Mouse (Mus musculus) myocyte (in vitro differentiated cells): ENCODE results near the gene L2hgdh. TPM values are rescaled to one million over a fixed set of nuclear protein-coding genes. Genes with fewer than 3 reads are reported as not detected.
A peak's percentile ranks its signal among the peaks of the same experiment; 100 is the strongest.

Experiments
- H3K27me3 ChIP-seq: one replicate; pipeline ENCODE4 v1.6.1; 2011; ENCODE audit not compliant: control insufficient read depth, insufficient read depth, insufficient read length
- H3K36me3 ChIP-seq: one replicate; pipeline ENCODE4 v1.6.1; 2011; ENCODE audit not compliant: control insufficient read depth, insufficient read depth
- H3K4me2 ChIP-seq: one replicate; pipeline ENCODE4 v1.6.1; 2011; ENCODE audit warnings: low read depth, control low read depth
- H3K4me3 ChIP-seq: one replicate; pipeline ENCODE4 v1.5.1; 2011; ENCODE audit warnings: mild to moderate bottlenecking, control low read depth, moderate library complexity
- H3K79me2 ChIP-seq: one replicate; pipeline ENCODE4 v1.6.1; 2011; ENCODE audit not compliant: control insufficient read depth, insufficient read depth
- H3ac ChIP-seq: one replicate; pipeline ENCODE4 v1.6.1; 2011; ENCODE audit not compliant: control insufficient read depth, insufficient read length
- CEBPB ChIP-seq: IDR thresholded peaks from 2 replicates; pipeline ENCODE4 v1.6.1; 2011; ENCODE audit warnings: mild to moderate bottlenecking, moderate library complexity; ENCODE audit not compliant: poor library complexity, insufficient read depth, severe bottlenecking
- E2F4 ChIP-seq: IDR thresholded peaks from one replicate; pipeline ENCODE4 v1.6.1; 2011; ENCODE audit warnings: mild to moderate bottlenecking, control low read depth, moderate library complexity; ENCODE audit not compliant: insufficient read depth
- MAX ChIP-seq: IDR thresholded peaks from one replicate; pipeline ENCODE4 v1.6.1; 2011; ENCODE audit warnings: low read depth, mild to moderate bottlenecking, control low read depth
- MYOD1 ChIP-seq, 3 experiments: IDR thresholded peaks; one replicate each; pipeline ENCODE4 v1.6.1; 2011; ENCODE audit warnings: control low read depth in 2 of 3, low read depth in 2 of 3, mild to moderate bottlenecking in 2 of 3, moderate library complexity in 1 of 3; ENCODE audit not compliant: insufficient read length in 2 of 3, control insufficient read depth in 1 of 3
- MYOG ChIP-seq, 3 experiments: IDR thresholded peaks; one replicate each; pipeline ENCODE4 v1.6.1; 2011; ENCODE audit warnings: control low read depth in 2 of 3, low read depth in 2 of 3, mild to moderate bottlenecking in 2 of 3; ENCODE audit not compliant: insufficient read length in 2 of 3, control insufficient read depth in 1 of 3, insufficient read depth in 1 of 3
- POLR2A ChIP-seq: IDR thresholded peaks from one replicate; pipeline ENCODE4 v1.6.1; 2011; ENCODE audit warnings: low read depth, mild to moderate bottlenecking, control low read depth, moderate library complexity; ENCODE audit not compliant: insufficient read length
- POLR2AphosphoS2 ChIP-seq: IDR thresholded peaks from one replicate; pipeline ENCODE4 v1.6.1; 2011; ENCODE audit warnings: low read depth, control low read depth; ENCODE audit not compliant: insufficient read length
- REST ChIP-seq: IDR thresholded peaks from one replicate; pipeline ENCODE4 v1.6.1; 2011; ENCODE audit warnings: mild to moderate bottlenecking, control low read depth, moderate library complexity; ENCODE audit not compliant: insufficient read depth, insufficient read length
- SRF ChIP-seq: IDR thresholded peaks from one replicate; pipeline ENCODE4 v1.6.1; 2011; ENCODE audit warnings: low read depth; ENCODE audit not compliant: control insufficient read depth, insufficient read length
- TCF12 ChIP-seq: IDR thresholded peaks from one replicate; pipeline ENCODE4 v1.6.1; 2011; ENCODE audit warnings: mild to moderate bottlenecking, control low read depth; ENCODE audit not compliant: poor library complexity, insufficient read depth, severe bottlenecking
- TCF3 ChIP-seq: IDR thresholded peaks from one replicate; pipeline ENCODE4 v1.6.1; 2011; ENCODE audit warnings: low read depth, control low read depth; ENCODE audit not compliant: insufficient read length
- USF1 ChIP-seq: IDR thresholded peaks from one replicate; pipeline ENCODE4 v1.6.1; 2011; ENCODE audit warnings: low read depth, mild to moderate bottlenecking, control low read depth, moderate library complexity
- polyA plus RNA-seq: library from polyadenylated mRNA; unstranded; fragments of >200 nt; fragmentation: generic; extraction: Trizol; gene quantifications from one replicate; pipeline ENCODE4 v1.2.1, GENCODE M21; 2012; ENCODE audit warnings: missing spikeins

Gene L2hgdh
- polyA plus RNA-seq = 2.8 TPM

GRCm38 (mm10) chr12:69724711-69725460 is at the start of gene L2hgdh, which contains the start of gene Atp5s:
Gene L2hgdh (minus strand): TSS chr12:69724873.
Gene Atp5s (plus strand): TSS chr12:69724950.
- H3K27me3 ChIP-seq = no peaks in the 10 kb centered on the region
- H3ac ChIP-seq = peak within 1 kb of the TSS; percentile 75
- H3K4me2 ChIP-seq = peak within 1 kb of the TSS; percentile 100
- H3K36me3 ChIP-seq = no peaks in the 10 kb centered on the region
- H3K79me2 ChIP-seq = no peaks in the 10 kb centered on the region
- H3K4me3 ChIP-seq = peak within 1 kb of the TSS; percentile 67
- peak; percentile 98 for TF ChIP-seq POLR2A
- peak; percentile 94 for TF ChIP-seq POLR2AphosphoS2
- TF ChIP-seq E2F4 = no peak
- no peak for TF ChIP-seq TCF12
- TF ChIP-seq SRF = peak; percentile 59
- no peak for TF ChIP-seq MAX
- no peak for TF ChIP-seq CEBPB
- peak in 2 of 3 experiments; percentile 7 to 12 for TF ChIP-seq MYOG (IDR thresholded peaks at IDR 0.05; ENCODE audit: control insufficient read depth in 1 of 3, insufficient read depth in 1 of 3, insufficient read length in 2 of 3, low read depth in 2 of 3)
- peak; percentile 15 for TF ChIP-seq REST
- no peak for TF ChIP-seq MYOD1 (IDR thresholded peaks at IDR 0.05; ENCODE audit: control insufficient read depth in 1 of 3, insufficient read length in 2 of 3, low read depth in 2 of 3)
- no peak for TF ChIP-seq USF1
- TF ChIP-seq TCF3 = peak; percentile 23

GRCm38 (mm10) chr12:69768841-69769240 is 44.2 kb upstream of the L2hgdh start:
- H3K36me3 ChIP-seq = no peaks in the 10 kb centered on the region
- no peak overlapping the region for H3K4me2 ChIP-seq
- no peak overlapping the region for H3K4me3 ChIP-seq
- H3K27me3 ChIP-seq = no peaks in the 10 kb centered on the region
- H3ac ChIP-seq = no peak overlapping the region
- TF ChIP-seq E2F4 (no peak), USF1 (no peak), TCF12 (no peak), MYOG (IDR thresholded peaks at IDR 0.05; ENCODE audit: control insufficient read depth in 1 of 3, insufficient read depth in 1 of 3, insufficient read length in 2 of 3, low read depth in 2 of 3) (no peak), TCF3 (no peak), POLR2A (no peak), MYOD1 (IDR thresholded peaks at IDR 0.05; ENCODE audit: control insufficient read depth in 1 of 3, insufficient read length in 2 of 3, low read depth in 2 of 3) (no peak), MAX (no peak), REST (no peak), SRF (no peak), POLR2AphosphoS2 (no peak), CEBPB (no peak)
- no peaks in the 10 kb centered on the region for H3K79me2 ChIP-seq

GRCm38 (mm10) chr12:69767476-69768258 is 43.0 kb upstream of the L2hgdh start:
- no peaks in the 10 kb centered on the region for H3K36me3 ChIP-seq
- H3K79me2 ChIP-seq = no peaks in the 10 kb centered on the region
- no peak overlapping the region for H3K4me3 ChIP-seq
- no peak overlapping the region for H3ac ChIP-seq
- no peaks in the 10 kb centered on the region for H3K27me3 ChIP-seq
- no peak overlapping the region for H3K4me2 ChIP-seq
- TF ChIP-seq POLR2AphosphoS2 (no peak), CEBPB (no peak), USF1 (no peak), MAX (no peak), E2F4 (no peak), MYOG (IDR thresholded peaks at IDR 0.05; ENCODE audit: control insufficient read depth in 1 of 3, insufficient read depth in 1 of 3, insufficient read length in 2 of 3, low read depth in 2 of 3) (no peak), REST (no peak), POLR2A (no peak), SRF (no peak), TCF3 (no peak), TCF12 (no peak), MYOD1 (IDR thresholded peaks at IDR 0.05; ENCODE audit: control insufficient read depth in 1 of 3, insufficient read length in 2 of 3, low read depth in 2 of 3) (no peak)

- no peak for TF ChIP-seq E2F4
- no peak for TF ChIP-seq TCF12
- TF ChIP-seq MYOG (IDR thresholded peaks at IDR 0.05; ENCODE audit: control insufficient read depth in 1 of 3, insufficient read depth in 1 of 3, insufficient read length in 2 of 3, low read depth in 2 of 3) = no peak
- TF ChIP-seq POLR2A = no peak
- no peak for TF ChIP-seq TCF3
- no peak for TF ChIP-seq CEBPB
- no peak for TF ChIP-seq MYOD1 (IDR thresholded peaks at IDR 0.05; ENCODE audit: control insufficient read depth in 1 of 3, insufficient read length in 2 of 3, low read depth in 2 of 3)
- TF ChIP-seq MAX = no peak
- no peak for TF ChIP-seq SRF
- no peak for TF ChIP-seq POLR2AphosphoS2
- no peak for TF ChIP-seq USF1
- no peak for TF ChIP-seq REST
- Histone ChIP-seq H3K36me3 (no peaks in the 10 kb centered on the region), H3ac (no peak overlapping the region), H3K27me3 (no peaks in the 10 kb centered on the region), H3K79me2 (no peaks in the 10 kb centered on the region), H3K4me2 (no peak overlapping the region), H3K4me3 (no peak overlapping the region)
Observed at GRCm38 (mm10) chr12:69766185-69766904, 41.7 kb upstream of the L2hgdh start.
